Mouse (Mus musculus) midbrain, embryonic 11.5 days (tissue): Measurements from ENCODE around the gene Fli1. TPM values are rescaled to one million over a fixed set of nuclear protein-coding genes. Genes with fewer than 3 reads are reported as not detected.
A peak's percentile ranks its signal among the peaks of the same experiment; 100 is the strongest.

ENCODE experiments used
- ATAC-seq: fragments of 200-750 bp; cut with Nextera tagmentation; 2 replicates; pipeline ENCODE4 v1.8.0; 2017; ENCODE audit warnings: moderate TSS enrichment, moderate library complexity; ENCODE audit not compliant: low FRiP score
- DNase-seq: peaks from one replicate; pipeline ENCODE4 v3.0.0; 2015; ENCODE audit warnings: low spot score; ENCODE audit errors: missing footprints
- H3K27ac ChIP-seq: fragments of 300-500 bp; sonication (generic); 2 replicates; pipeline ENCODE4 v1.5.1; 2014; ENCODE audit warnings: low read depth, low read length
- H3K27me3 ChIP-seq: fragments of 300-500 bp; sonication (generic); 2 replicates; pipeline ENCODE4 v1.6.1; 2014; ENCODE audit warnings: mild to moderate bottlenecking, low read length, moderate library complexity, mixed read lengths; ENCODE audit not compliant: control insufficient read depth, insufficient read depth
- H3K36me3 ChIP-seq: fragments of 300-500 bp; sonication (generic); 2 replicates; pipeline ENCODE4 v1.6.1; 2014; ENCODE audit warnings: mild to moderate bottlenecking, low read length, moderate library complexity, mixed read lengths; ENCODE audit not compliant: control insufficient read depth, insufficient read depth
- H3K4me1 ChIP-seq: fragments of 300-500 bp; sonication (generic); 2 replicates; pipeline ENCODE4 v1.6.1; 2014; ENCODE audit warnings: low read length; ENCODE audit not compliant: control insufficient read depth, insufficient read depth
- H3K4me2 ChIP-seq: fragments of 300-500 bp; sonication (generic); 2 replicates; pipeline ENCODE4 v1.6.1; 2014; ENCODE audit warnings: mild to moderate bottlenecking, moderate library complexity
- H3K4me3 ChIP-seq: fragments of 300-500 bp; sonication (generic); 2 replicates; pipeline ENCODE4 v1.5.1; 2014; ENCODE audit warnings: low read depth, low read length
- H3K9ac ChIP-seq: fragments of 300-500 bp; sonication (generic); 2 replicates; pipeline ENCODE4 v1.6.1; 2014; ENCODE audit warnings: low read length
- H3K9me3 ChIP-seq: fragments of 300-500 bp; sonication (generic); 2 replicates; pipeline ENCODE4 v1.6.1; 2016; ENCODE audit warnings: low read length; ENCODE audit not compliant: control insufficient read depth
- WGBS: fragments of 180-500 bp; shearing (Covaris S2); extraction: QIAGEN DNeasy Blood & Tissue Kit; methylation state at CpG from one replicate; pipeline ENCODE4 v1.1.7; 2014; 5-methylcytosine and 5-hydroxymethylcytosine counted together
- polyA plus RNA-seq: library from polyadenylated mRNA; unstranded; fragments of >200 nt; fragmentation: Nextera tagmentation; extraction: Ambion mirVana; gene quantifications from 2 replicates; pipeline ENCODE4 v1.2.1, GENCODE M21; 2014

The Fli1 gene
- polyA plus RNA-seq, 1 experiment from 2014 or later: 12.6 TPM

DNA sequence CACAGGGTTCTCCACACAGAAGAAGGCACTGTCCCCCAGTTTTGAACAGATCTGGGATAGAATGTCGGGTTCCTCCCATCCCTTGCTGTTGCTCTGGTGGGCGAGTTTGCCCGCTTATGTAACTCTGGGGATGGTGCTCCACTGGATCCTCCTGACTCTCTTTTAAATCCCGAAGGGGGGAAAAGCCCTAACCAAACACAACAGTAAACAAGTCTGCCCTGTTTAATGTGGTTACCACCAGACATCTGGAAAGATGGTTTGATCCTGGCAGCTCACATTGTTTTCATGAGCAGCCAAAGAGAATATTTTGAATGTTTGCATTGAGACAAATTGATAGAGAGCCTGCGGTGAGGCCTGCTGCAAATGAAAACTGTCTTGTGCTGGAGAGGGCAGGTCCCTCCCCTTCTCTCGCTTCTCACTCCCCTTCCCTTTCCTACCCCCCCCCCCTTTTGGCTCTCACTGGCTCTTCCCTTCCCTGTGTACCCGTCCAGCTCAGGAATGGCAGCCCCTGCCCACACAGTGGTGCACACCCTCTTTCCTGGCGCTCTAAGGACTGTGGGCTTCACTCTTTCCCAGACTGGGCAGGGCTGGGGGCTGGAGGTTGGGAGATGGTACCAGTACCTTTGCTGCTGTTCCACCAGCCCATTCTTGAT, 1.4 kb upstream of the Fli1 start:
- DNase-seq (peak; percentile 96), ATAC-seq (no peak)
- Histone ChIP-seq H3K4me2 (no peak overlapping the region), H3K4me3 (no peak overlapping the region), H3K4me1 (peaks cover 35% of the 10 kb centered on the region), H3K36me3 (no peaks in the 10 kb centered on the region), H3K27ac (no peak overlapping the region), H3K27me3 (peaks cover 83% of the 10 kb centered on the region), H3K9ac (no peak overlapping the region), H3K9me3 (no peaks in the 10 kb centered on the region)
- 1% methylated on average over 8 of the region's 8 CpGs for WGBS

DNA sequence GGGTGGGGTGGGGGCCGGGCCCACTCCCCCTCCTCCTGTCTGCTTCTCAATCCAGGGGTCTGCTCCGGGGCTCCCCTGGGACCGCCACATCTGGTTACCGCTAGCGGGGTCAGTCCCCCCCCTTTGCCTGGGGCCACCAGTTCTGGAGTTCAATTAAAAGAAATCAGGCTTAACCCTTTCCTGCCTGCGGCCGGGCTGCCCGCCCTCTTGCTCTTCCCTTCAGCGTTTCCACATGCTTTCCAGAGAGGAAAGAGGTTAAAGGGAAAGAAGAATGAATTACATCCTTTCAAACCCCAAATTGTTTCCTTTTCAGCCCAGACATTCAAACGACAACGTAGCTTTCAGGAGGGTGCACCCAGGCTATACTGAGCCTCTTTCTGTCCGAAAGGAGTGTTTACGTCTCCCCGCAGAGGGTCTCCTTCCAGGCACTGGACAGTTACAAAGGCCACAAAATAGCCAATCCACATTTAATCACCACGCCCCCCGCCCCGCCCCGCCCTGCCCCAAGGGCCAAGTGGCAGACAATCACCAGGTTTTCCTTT, 450 bp upstream of the Fli1 start:
- H3K4me1 ChIP-seq: peaks cover 35% of the 10 kb centered on the region
- H3K9ac ChIP-seq: no peak overlapping the region
- ATAC-seq (no peak), DNase-seq (no peak)
- H3K36me3 ChIP-seq: no peaks in the 10 kb centered on the region
- H3K4me2 ChIP-seq: peak overlapping the region; percentile 42
- H3K9me3 ChIP-seq: no peaks in the 10 kb centered on the region
- peaks cover 81% of the 10 kb centered on the region for H3K27me3 ChIP-seq
- H3K27ac ChIP-seq: no peak overlapping the region
- H3K4me3 ChIP-seq: peak overlapping the region; percentile 23
- WGBS: under 1% methylated on average over 16 of the region's 18 CpGs

DNA sequence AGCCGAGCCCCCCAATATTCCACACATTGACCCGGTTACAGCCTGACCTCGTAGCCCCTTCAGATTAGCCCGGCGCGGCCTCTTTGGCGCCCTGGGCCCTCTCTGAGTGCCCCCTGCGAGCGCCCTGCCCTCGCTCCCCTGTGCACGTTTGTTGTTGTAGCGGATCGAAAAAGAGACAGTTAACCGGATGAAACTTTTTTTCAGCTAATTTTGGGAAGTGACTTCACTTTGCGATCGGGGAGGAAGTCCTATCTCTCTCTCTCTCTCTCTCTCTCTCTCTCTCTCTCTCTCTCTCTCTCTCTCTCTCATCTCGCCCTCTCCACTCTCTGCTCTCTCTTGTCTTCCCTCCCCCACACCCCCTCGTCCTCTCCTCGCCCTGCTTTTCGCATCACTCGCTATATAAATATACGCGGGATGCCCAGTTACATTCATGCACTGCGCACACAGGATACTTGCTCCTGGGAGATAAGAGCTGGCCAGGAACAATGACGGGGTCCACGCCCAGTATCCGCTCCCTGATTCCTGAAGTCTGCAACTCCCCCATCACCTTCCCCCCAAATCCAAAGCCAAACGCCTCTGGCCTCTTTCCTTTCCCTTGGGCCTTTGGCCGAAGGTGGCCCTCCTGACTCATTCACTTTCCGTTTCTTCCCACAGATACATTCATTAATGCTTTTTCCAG, 1.3 kb downstream of the Fli1 start:
- Histone ChIP-seq H3K27ac (no peak overlapping the region), H3K27me3 (peaks cover 65% of the 10 kb centered on the region), H3K9me3 (no peaks in the 10 kb centered on the region), H3K36me3 (no peaks in the 10 kb centered on the region), H3K4me3 (peak overlapping the region; percentile 58), H3K4me2 (peak overlapping the region; percentile 99), H3K4me1 (peaks cover 35% of the 10 kb centered on the region), H3K9ac (peak overlapping the region; percentile 65)
- DNase-seq (peak; percentile 96), ATAC-seq (0 out of 2 replicates have a peak, but pooled peaks have one; percentile 7)
- WGBS: under 1% methylated on average over 30 of the region's 30 CpGs

GRCm38 (mm10) chr9:32540406-32541222, 2.0 kb downstream of the Fli1 start:
- WGBS: under 1% methylated on average over 67 of the region's 70 CpGs
- peaks cover 58% of the 10 kb centered on the region for H3K27me3 ChIP-seq
- H3K4me2 ChIP-seq: peak overlapping the region; percentile 99
- H3K27ac ChIP-seq: peak overlapping the region; percentile 48; the same call in 1 of the 2 replicates
- peak overlapping the region; percentile 58 for H3K4me3 ChIP-seq
- H3K4me1 ChIP-seq: peaks cover 35% of the 10 kb centered on the region
- ATAC-seq: peak; percentile 67
- H3K9ac ChIP-seq: peak overlapping the region; percentile 65
- no peaks in the 10 kb centered on the region for H3K36me3 ChIP-seq
- DNase-seq: peak; percentile 97
- no peaks in the 10 kb centered on the region for H3K9me3 ChIP-seq

DNA sequence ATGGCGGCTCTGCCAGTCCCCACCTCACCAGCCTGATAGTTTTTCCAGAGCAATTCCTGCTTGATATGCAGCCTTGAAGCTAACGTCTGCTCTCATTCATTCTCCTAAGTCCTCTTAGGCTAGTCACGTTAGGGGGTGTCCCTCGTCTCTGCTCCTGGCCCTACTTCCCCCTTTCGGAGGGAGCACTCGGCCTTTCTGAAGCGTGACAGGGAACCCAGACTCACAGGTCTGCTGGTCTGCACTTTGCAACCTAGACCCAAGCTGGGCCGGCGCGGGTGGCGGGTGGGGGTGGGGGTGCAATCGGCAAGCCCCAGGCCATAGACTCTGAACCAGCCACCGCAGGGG, 2.6 kb downstream of the Fli1 start:
- H3K27ac ChIP-seq: no peak overlapping the region
- peak; percentile 17 for ATAC-seq
- H3K9ac ChIP-seq: peak overlapping the region; percentile 65
- H3K4me2 ChIP-seq: peak overlapping the region; percentile 99
- no peaks in the 10 kb centered on the region for H3K36me3 ChIP-seq
- H3K9me3 ChIP-seq: no peaks in the 10 kb centered on the region
- no peak for DNase-seq
- under 1% methylated on average over 13 of the region's 13 CpGs for WGBS
- peaks cover 52% of the 10 kb centered on the region for H3K27me3 ChIP-seq
- H3K4me3 ChIP-seq: peak overlapping the region; percentile 58
- H3K4me1 ChIP-seq: peaks cover 32% of the 10 kb centered on the region

- no peaks in the 10 kb centered on the region for H3K36me3 ChIP-seq
- peaks cover 27% of the 10 kb centered on the region for H3K4me1 ChIP-seq
- no peak overlapping the region for H3K27ac ChIP-seq
- peaks cover 46% of the 10 kb centered on the region for H3K27me3 ChIP-seq
- H3K4me3 ChIP-seq: no peak overlapping the region
- WGBS: 45% methylated on average over 3 of the region's 3 CpGs
- H3K9ac ChIP-seq: no peak overlapping the region
- H3K9me3 ChIP-seq: no peaks in the 10 kb centered on the region
- DNase-seq: peak; percentile 85
- H3K4me2 ChIP-seq: no peak overlapping the region
- no peak for ATAC-seq
Observed at GRCm38 (mm10) chr9:32539321-32539761, 3.3 kb downstream of the Fli1 start.

DNA sequence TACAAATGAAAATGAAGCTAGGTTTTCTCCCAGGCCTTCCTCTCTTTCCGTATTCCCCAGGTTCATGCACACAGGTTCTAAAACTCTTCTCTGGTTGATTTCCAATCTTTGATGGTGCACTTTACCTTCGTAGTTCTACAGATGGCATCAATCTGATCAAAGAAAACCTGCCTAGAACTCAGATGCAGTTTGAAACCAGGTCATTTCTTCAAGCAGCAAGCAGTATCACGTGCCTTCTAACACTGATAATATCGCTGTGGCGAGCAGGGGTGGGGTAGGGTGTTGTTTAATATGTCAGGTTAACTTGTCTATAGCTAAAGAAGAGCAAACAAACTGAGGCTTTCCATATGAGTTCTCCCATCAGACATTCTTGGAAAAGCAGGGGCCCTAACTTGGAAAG, 4.5 kb downstream of the Fli1 start:
- no peak overlapping the region for H3K4me2 ChIP-seq
- no peaks in the 10 kb centered on the region for H3K36me3 ChIP-seq
- H3K9ac ChIP-seq: no peak overlapping the region
- WGBS: 85% methylated on average over 5 of the region's 5 CpGs
- ATAC-seq: no peak
- H3K27ac ChIP-seq: no peak overlapping the region
- H3K4me1 ChIP-seq: peaks cover 18% of the 10 kb centered on the region
- no peak for DNase-seq
- peaks cover 33% of the 10 kb centered on the region for H3K27me3 ChIP-seq
- no peaks in the 10 kb centered on the region for H3K9me3 ChIP-seq
- no peak overlapping the region for H3K4me3 ChIP-seq

GRCm38 (mm10) chr9:32537706-32538105, 5.0 kb downstream of the Fli1 start:
- no peaks in the 10 kb centered on the region for H3K36me3 ChIP-seq
- peaks cover 14% of the 10 kb centered on the region for H3K4me1 ChIP-seq
- 82% methylated on average over 6 of the region's 6 CpGs for WGBS
- ATAC-seq: no peak
- H3K27me3 ChIP-seq: peaks cover 29% of the 10 kb centered on the region
- no peak overlapping the region for H3K4me3 ChIP-seq
- no peak overlapping the region for H3K27ac ChIP-seq
- no peak overlapping the region for H3K9ac ChIP-seq
- no peak overlapping the region for H3K4me2 ChIP-seq
- H3K9me3 ChIP-seq: no peaks in the 10 kb centered on the region
- DNase-seq: peak; percentile 75
